Mouse (Mus musculus): ENCODE measurements around the gene Gm45808.
"Not testable (repeated sequence)": the region's sequence is repeated elsewhere in the genome, so short reads cannot be mapped to it uniquely, and the experiment has no call there.

Gm45808 gene

DNA sequence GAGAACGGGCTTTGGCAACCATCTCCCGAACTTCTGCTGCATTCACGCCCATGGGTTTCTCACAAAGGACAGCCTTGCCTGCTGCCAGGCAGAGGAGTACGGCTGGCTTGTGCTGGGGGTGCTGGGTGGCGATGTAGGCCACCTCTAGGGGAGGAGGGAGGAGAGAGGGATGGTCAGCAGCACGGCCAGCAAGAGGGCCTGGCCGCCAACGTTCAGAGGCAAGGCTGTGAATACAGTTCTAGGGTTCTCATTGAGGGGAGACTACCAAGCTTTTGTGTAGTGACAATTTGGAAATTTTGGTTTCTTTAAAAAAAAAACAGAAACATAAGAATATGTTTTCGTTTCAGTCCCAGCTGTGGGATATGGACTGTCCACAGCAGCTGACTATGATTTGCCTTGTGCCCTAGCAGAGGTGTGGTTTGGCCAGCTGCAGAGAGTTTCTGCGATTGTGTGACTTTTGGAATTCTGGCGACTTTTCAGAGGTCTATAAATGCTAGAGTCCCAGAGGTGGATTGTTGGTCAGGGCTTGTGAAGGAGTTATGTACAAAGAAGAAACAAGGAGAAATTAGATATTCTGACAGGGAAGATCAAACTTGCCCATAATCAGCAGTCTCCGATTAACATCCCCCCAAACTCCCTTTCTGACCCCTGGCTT is at the start of gene Gm45808:
Gm45808 (minus strand) TSS at position 51 of the 655 bp plus-strand sequence.
- in situ Hi-C loops (cut with MboI; ENCODE audit: low pct_unique_long_range_greater_than_20kb in 1 of 2, low sequenced_read_pairs in 2 of 2, unreplicated experiment in 1 of 2), result no loop called here

GRCm38 (mm10) chr7:45535676-45536075 is 49.1 kb upstream of the Gm45808 start:
- in situ Hi-C loops (cut with MboI; ENCODE audit: low pct_unique_long_range_greater_than_20kb in 1 of 2, low sequenced_read_pairs in 2 of 2, unreplicated experiment in 1 of 2), result no loop called here

- in situ Hi-C loops (cut with MboI; ENCODE audit: low pct_unique_long_range_greater_than_20kb in 1 of 2, low sequenced_read_pairs in 2 of 2, unreplicated experiment in 1 of 2), result no loop called here
These were observed 44.0 kb upstream of the Gm45808 start for GRCm38 (mm10) chr7:45530643-45531042.

- in situ Hi-C loops (cut with MboI; ENCODE audit: low pct_unique_long_range_greater_than_20kb in 1 of 2, low sequenced_read_pairs in 2 of 2, unreplicated experiment in 1 of 2), result no loop called here
These were observed 42.9 kb upstream of the Gm45808 start for GRCm38 (mm10) chr7:45529461-45529860.

- in situ Hi-C loops (cut with MboI; ENCODE audit: low pct_unique_long_range_greater_than_20kb in 1 of 2, low sequenced_read_pairs in 2 of 2, unreplicated experiment in 1 of 2), result not testable (repeated sequence)
These were observed 40.6 kb upstream of the Gm45808 start for GRCm38 (mm10) chr7:45527169-45527568.

GRCm38 (mm10) chr7:45526474-45527120 is 40.0 kb upstream of the Gm45808 start:
- in situ Hi-C loops (cut with MboI; ENCODE audit: low pct_unique_long_range_greater_than_20kb in 1 of 2, low sequenced_read_pairs in 2 of 2, unreplicated experiment in 1 of 2), result no loop called here

DNA sequence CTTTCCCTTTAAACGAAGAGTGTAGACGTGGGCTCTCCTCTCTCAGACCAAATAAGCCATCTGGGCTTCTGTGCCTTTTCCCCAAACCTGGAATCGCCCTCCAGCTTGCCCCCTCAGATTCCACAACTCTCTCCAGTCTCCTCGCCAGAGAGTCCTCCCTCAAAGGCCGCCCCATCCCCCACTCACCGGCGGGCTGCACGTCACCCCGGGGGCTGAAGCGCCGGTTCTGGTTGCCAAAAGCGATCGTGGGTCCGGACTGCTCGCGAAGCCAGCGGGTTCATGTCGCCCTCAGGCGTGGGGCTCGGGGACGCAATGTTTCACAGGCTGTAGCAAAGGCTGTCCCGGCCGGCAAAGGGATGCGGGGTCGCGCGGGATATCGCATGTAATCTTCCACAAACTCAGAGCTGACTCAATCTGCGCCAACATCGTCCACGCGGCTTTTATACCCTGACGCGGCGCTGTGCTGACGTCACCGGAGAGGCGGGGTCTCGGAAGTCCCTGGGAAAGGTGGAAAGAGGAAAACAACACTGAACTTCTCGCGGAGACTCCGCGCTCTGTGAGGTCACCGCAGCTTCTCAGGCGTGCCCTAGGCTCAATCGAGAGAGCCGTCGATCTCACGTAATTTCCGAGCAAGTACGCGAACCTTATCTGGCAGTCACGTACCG is 39.3 kb upstream of the Gm45808 start, which contains the start of the genes Ppp1r15a and Plekha4:
Ppp1r15a (minus strand) TSS at position 460 of the 665 bp plus-strand sequence.
Plekha4 (plus strand) TSS at position 522 of the 665 bp plus-strand sequence.
- in situ Hi-C loops (cut with MboI; ENCODE audit: low pct_unique_long_range_greater_than_20kb in 1 of 2, low sequenced_read_pairs in 2 of 2, unreplicated experiment in 1 of 2), result no loop called here

GRCm38 (mm10) chr7:45524841-45525621 is 38.4 kb upstream of the Gm45808 start:
- in situ Hi-C loops (cut with MboI; ENCODE audit: low pct_unique_long_range_greater_than_20kb in 1 of 2, low sequenced_read_pairs in 2 of 2, unreplicated experiment in 1 of 2), result no loop called here

DNA sequence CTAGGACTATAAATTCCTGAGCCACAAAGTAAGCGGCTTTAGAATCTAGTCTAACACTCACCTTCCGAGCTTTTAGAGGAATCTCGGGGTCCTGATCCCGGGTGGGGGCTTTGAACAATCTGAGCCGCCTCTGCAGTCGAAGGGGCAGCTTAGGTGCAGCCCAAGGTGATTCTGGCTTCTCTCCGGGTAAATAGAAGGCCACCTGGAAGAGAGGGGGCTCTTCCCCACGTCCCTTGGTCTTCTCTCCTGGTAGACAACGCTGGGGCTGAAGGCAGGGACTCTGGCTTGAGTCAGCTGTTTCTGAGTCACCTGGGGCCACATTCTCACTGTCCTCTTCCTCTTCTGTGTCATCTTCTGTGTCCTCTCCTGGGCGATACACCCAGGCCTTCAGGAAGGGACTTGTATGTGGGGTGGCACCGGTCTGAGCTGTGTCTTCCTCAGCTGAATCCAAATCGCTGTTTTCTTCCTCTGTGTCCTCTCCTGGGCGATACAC is 37.1 kb upstream of the Gm45808 start:
- in situ Hi-C loops (cut with MboI; ENCODE audit: low pct_unique_long_range_greater_than_20kb in 1 of 2, low sequenced_read_pairs in 2 of 2, unreplicated experiment in 1 of 2), result no loop called here

- in situ Hi-C loops (cut with MboI; ENCODE audit: low pct_unique_long_range_greater_than_20kb in 1 of 2, low sequenced_read_pairs in 2 of 2, unreplicated experiment in 1 of 2), result no loop called here
These were observed 36.5 kb upstream of the Gm45808 start for GRCm38 (mm10) chr7:45522957-45523676.

GRCm38 (mm10) chr7:45522194-45522752 is 35.7 kb upstream of the Gm45808 start:
- in situ Hi-C loops (cut with MboI; ENCODE audit: low pct_unique_long_range_greater_than_20kb in 1 of 2, low sequenced_read_pairs in 2 of 2, unreplicated experiment in 1 of 2), result no loop called here

DNA sequence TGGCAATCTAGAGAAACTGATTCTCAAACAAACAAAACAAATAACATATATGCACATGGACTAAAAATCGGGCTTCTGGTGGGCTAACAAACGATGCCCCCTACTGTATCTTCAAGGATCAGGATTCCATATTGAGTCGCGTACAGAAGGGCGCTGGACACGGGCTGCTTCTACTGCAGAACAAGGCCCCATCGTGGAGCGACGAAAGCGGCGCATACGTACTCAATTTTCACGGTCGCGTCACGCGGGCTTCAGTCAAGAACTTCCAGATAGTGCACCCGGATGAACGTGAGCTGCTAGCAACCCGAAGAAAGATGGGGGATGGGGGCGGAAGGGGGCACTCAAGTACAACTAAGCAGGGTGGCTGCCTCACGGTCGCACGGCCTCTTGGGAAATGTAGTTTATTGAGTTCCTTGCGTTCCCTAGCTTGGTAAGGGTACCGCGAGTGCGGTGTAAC is 35.1 kb upstream of the Gm45808 start:
- in situ Hi-C loops (cut with MboI; ENCODE audit: low pct_unique_long_range_greater_than_20kb in 1 of 2, low sequenced_read_pairs in 2 of 2, unreplicated experiment in 1 of 2), result no loop called here

DNA sequence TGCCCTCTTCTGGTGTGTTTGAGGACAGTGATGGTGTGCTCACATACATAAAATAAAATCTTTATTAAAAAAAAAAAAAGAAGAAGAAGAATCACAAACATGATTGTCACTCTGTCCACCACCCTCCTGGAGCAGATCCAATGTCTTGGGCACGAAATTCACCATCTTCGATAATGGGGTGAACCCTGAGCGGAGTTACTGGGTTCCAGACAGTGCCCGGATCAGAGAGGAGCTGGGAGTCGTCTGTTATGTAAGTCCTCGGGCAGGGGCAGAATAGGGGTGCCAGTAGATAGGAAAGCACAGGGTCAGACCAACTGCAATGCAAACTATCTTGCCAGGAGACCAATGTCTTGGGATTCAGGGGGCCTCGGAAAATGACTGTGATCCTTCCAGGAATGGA is 34.0 kb upstream of the Gm45808 start:
- in situ Hi-C loops (cut with MboI; ENCODE audit: low pct_unique_long_range_greater_than_20kb in 1 of 2, low sequenced_read_pairs in 2 of 2, unreplicated experiment in 1 of 2), result no loop called here

DNA sequence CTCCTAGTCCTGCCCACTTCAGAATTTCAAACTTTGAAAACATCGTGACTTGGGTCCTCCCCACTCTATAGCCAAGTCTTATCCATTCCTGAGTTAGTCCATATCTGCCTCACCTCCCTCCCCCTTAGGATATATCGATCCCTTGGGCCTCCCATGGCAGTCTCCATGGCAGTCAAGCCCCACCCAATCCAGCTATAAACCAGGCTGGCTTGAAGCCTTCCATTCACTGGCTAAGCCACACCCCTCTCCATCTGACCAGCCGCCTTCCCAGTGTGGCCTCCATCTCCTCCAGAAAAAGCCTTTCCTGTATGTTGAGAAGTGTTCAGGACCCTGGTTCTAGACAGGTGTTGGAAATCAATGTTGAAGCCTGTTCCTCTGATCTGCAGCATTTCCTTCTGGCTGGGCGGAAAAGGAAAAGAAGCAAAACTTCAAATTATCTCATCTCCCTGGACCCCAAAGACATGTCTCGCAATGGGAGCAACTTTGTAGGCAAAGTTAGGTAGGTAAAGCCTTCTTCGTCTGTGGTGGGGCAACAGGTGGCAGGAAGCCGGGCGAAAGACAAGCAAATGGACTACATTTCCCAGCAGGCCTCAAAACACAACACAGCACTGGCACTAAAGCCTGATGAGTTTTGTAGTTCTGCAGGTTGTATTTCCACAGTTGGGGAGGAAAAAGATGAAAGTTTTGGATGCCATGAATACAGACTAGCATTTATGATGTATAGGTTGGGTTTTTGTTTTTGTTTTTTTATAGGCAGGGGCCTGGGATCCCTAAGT is 32.9 kb upstream of the Gm45808 start:
- in situ Hi-C loops (cut with MboI; ENCODE audit: low pct_unique_long_range_greater_than_20kb in 1 of 2, low sequenced_read_pairs in 2 of 2, unreplicated experiment in 1 of 2), result no loop called here

GRCm38 (mm10) chr7:45518618-45519017 is 32.0 kb upstream of the Gm45808 start:
- in situ Hi-C loops (cut with MboI; ENCODE audit: low pct_unique_long_range_greater_than_20kb in 1 of 2, low sequenced_read_pairs in 2 of 2, unreplicated experiment in 1 of 2), result no loop called here

GRCm38 (mm10) chr7:45516846-45517245 is 30.2 kb upstream of the Gm45808 start:
- in situ Hi-C loops (cut with MboI; ENCODE audit: low pct_unique_long_range_greater_than_20kb in 1 of 2, low sequenced_read_pairs in 2 of 2, unreplicated experiment in 1 of 2), result not testable (repeated sequence)

- in situ Hi-C loops (cut with MboI; ENCODE audit: low pct_unique_long_range_greater_than_20kb in 1 of 2, low sequenced_read_pairs in 2 of 2, unreplicated experiment in 1 of 2), result no loop called here
These were observed 28.8 kb upstream of the Gm45808 start for GRCm38 (mm10) chr7:45515436-45515835.

Measured in mouse embryonic stem cell (cell line).